Mouse (Mus musculus) lung, postnatal 4 days (tissue): Measurements from ENCODE around the gene Nupr1.

Experiments used
- DNase-seq, 2 experiments: peaks; one replicate each; pipeline ENCODE4 v3.0.0; 2021

Nupr1 gene

GRCm38 (mm10) chr7:126595890-126596289 is 34.8 kb downstream of the Nupr1 start:
- no peak for DNase-seq

- DNase-seq, result no peak
Observed at GRCm38 (mm10) chr7:126594862-126595561, 35.6 kb downstream of the Nupr1 start, which contains the start of gene Il27. TSS of gene Il27 (minus strand) at chr7:126594941.

- DNase-seq, result peak; percentile 85
Observed at GRCm38 (mm10) chr7:126587779-126588178, 42.9 kb downstream of the Nupr1 start.

- DNase-seq, result peak; percentile 52 to 71
Observed at GRCm38 (mm10) chr7:126586839-126587238, 43.8 kb downstream of the Nupr1 start.

GRCm38 (mm10) chr7:126585717-126586116 is 44.9 kb downstream of the Nupr1 start, which contains the start of gene Cln3:
TSS of gene Cln3 (minus strand) at chr7:126585817.
- no peak for DNase-seq

- peak; percentile 61 to 65 for DNase-seq
Observed at GRCm38 (mm10) chr7:126584506-126584977, 46.1 kb downstream of the Nupr1 start, which contains the start of gene Apobr. TSS of gene Apobr (plus strand) at chr7:126584942.

GRCm38 (mm10) chr7:126583761-126584160 is 46.9 kb downstream of the Nupr1 start:
- DNase-seq, result no peak

GRCm38 (mm10) chr7:126583251-126583709 is 47.4 kb downstream of the Nupr1 start:
- DNase-seq, result peak; percentile 87 to 89

- peak; percentile 49 to 55 for DNase-seq
Observed at GRCm38 (mm10) chr7:126582759-126583158, 47.9 kb downstream of the Nupr1 start.

- no peak for DNase-seq
Observed at GRCm38 (mm10) chr7:126581661-126582060, 49.0 kb downstream of the Nupr1 start.

GRCm38 (mm10) chr7:126579172-126579571 is 51.5 kb downstream of the Nupr1 start:
- peak; percentile 46 to 59 for DNase-seq

GRCm38 (mm10) chr7:126576946-126577345 is 53.7 kb downstream of the Nupr1 start:
- peak in 1 of 2 experiments; percentile 70 for DNase-seq
